Comparison of ENCODE assay signal across 9 mouse cellular contexts in the genomic region with DNA sequence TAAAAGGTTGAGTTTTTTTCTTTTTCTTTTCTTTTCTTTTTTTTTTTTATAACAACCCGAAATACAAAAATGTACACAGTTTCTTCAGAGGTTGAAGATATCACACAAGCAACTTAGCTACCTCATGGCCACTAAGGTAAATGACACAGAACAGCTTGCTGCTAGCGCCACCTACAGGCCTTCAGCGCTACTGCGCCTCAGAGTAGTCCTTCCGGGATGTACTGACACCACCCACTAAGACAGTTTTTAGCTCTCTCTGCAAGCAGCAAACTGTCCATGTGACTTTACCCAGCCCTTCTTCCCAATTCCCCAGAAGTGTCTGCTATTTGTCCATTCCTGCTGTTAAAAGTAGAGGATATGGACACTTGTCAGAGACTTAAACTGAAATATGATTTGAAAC.
DNase-seq lines count a peak whose midpoint lies in the region; ATAC-seq and TF ChIP-seq lines count a peak whose summit lies in the region.
"Had no signal": no experiment of that assay in that cellular context is flagged by ENCODE, and none has a peak within 500 bp of the region (broad histone marks: within the 10 kb centered on the region; RNA-seq: fewer than 3 reads in every experiment).

No protein-coding gene starts in this region.

- no peak overlapping the region for H3K9ac ChIP-seq in kidney, embryonic 14.5 days (ENCODE audit: low read depth, low read length)
- H3K9ac ChIP-seq in stomach, postnatal 0 days (ENCODE audit: low read length) = no peak overlapping the region
- H3K9ac ChIP-seq: liver, embryonic 15.5 days had no signal

- TF ChIP-seq POLR2A in cerebellum, adult 2 months (IDR thresholded peaks at IDR 0.05; ENCODE audit: borderline replicate concordance, insufficient read depth, low read length) = no peak
- TF ChIP-seq POLR2A in embryonic fibroblast, embryonic 13.5 days (IDR thresholded peaks at IDR 0.05; ENCODE audit: low read depth, low read length) = no peak

- 35% methylated on average over 5 of the region's 5 CpGs for WGBS in cerebellum, adult 2 months
- WGBS in kidney, embryonic 14.5 days = 28% methylated on average over 5 of the region's 5 CpGs
- WGBS in stomach, postnatal 0 days = 22% methylated on average over 5 of the region's 5 CpGs

- no peak for TF ChIP-seq EP300 in stomach, postnatal 0 days (optimal IDR thresholded peaks at IDR 0.05)

- no peak overlapping the region for H3K4me2 ChIP-seq in kidney, embryonic 14.5 days (replicated peaks; ENCODE audit: low read depth, low read length)
- H3K4me2 ChIP-seq in stomach, postnatal 0 days (replicated peaks; ENCODE audit: low read depth) = no peak overlapping the region
- H3K4me2 ChIP-seq: liver, embryonic 15.5 days had no signal

- no peaks in the 10 kb centered on the region for H3K9me3 ChIP-seq in kidney, embryonic 14.5 days (ENCODE audit: control insufficient read depth, low read length)
- no peaks in the 10 kb centered on the region for H3K9me3 ChIP-seq in stomach, postnatal 0 days (ENCODE audit: control insufficient read depth, low read length)
- H3K9me3 ChIP-seq: liver, embryonic 15.5 days had no signal

- H3K4me3 ChIP-seq in cerebellum, adult 2 months (replicated peaks; ENCODE audit: insufficient read depth, low read depth, low read length) = no peak overlapping the region
- no peak overlapping the region for H3K4me3 ChIP-seq in embryonic fibroblast, embryonic 13.5 days (ENCODE audit: insufficient read depth, low read length)
- H3K4me3 ChIP-seq in kidney, embryonic 14.5 days (ENCODE audit: low read length) = no peak overlapping the region
- no peak overlapping the region for H3K4me3 ChIP-seq in stomach, postnatal 0 days (ENCODE audit: low read depth, low read length)
- H3K4me3 ChIP-seq: liver, embryonic 15.5 days had no signal

- no peak for ATAC-seq in kidney, embryonic 14.5 days (ENCODE audit: low FRiP score, low TSS enrichment)
- no peak; the same call in 1 of the 2 replicates for ATAC-seq in stomach, postnatal 0 days (ENCODE audit: low FRiP score, low TSS enrichment)

- no peaks in the 10 kb centered on the region; the same call in 1 of the 2 replicates for H3K36me3 ChIP-seq in kidney, embryonic 14.5 days (ENCODE audit: control insufficient read depth, insufficient read depth, low read length)
- peaks cover 4% of the 10 kb centered on the region; the same call in 1 of the 2 replicates for H3K36me3 ChIP-seq in stomach, postnatal 0 days (ENCODE audit: control insufficient read depth, insufficient read depth, low read length)

- peak; percentile 59 to 65 for DNase-seq in cerebellum, adult 2 months
- no peak for DNase-seq in cerebellum, adult 11-12 months
- DNase-seq in 3134 (ENCODE audit: extremely low read depth, insufficient read length, low spot score) (peak; percentile 28), adipocyte (ENCODE audit: low spot score) (peak; percentile 83)
- peak; percentile 77 for DNase-seq in lung, postnatal 36 days
- DNase-seq in stomach, postnatal 0 days (ENCODE audit: low spot score) = peak; percentile 72

- H3K27ac ChIP-seq in cerebellum, adult 2 months (ENCODE audit: insufficient read depth, low read length) = no peak overlapping the region
- no peak overlapping the region for H3K27ac ChIP-seq in embryonic fibroblast, embryonic 13.5 days (ENCODE audit: insufficient read depth, low read length)
- H3K27ac ChIP-seq in kidney, embryonic 14.5 days (ENCODE audit: low read depth, low read length) = peak overlapping the region; percentile 73
- peak overlapping the region; percentile 70 for H3K27ac ChIP-seq in stomach, postnatal 0 days (replicated peaks)
- H3K27ac ChIP-seq: liver, embryonic 15.5 days had no signal

- peak; percentile 89 for TF ChIP-seq CTCF in cerebellum, adult 2 months (IDR thresholded peaks at IDR 0.05; ENCODE audit: borderline replicate concordance, insufficient read depth, low read depth, low read length)
- TF ChIP-seq CTCF in embryonic fibroblast, embryonic 13.5 days (IDR thresholded peaks at IDR 0.05; ENCODE audit: borderline replicate concordance, insufficient read depth, low read length) = peak; percentile 93
- TF ChIP-seq CTCF in stomach, postnatal 0 days (IDR thresholded peaks at IDR 0.05; ENCODE audit: low read depth) = peak; percentile 91

- H3K27me3 ChIP-seq in cerebellum, adult 2 months (ENCODE audit: control insufficient read depth, insufficient read depth, low read length) = no peaks in the 10 kb centered on the region
- H3K27me3 ChIP-seq in kidney, embryonic 14.5 days (ENCODE audit: control insufficient read depth, insufficient read depth, low read length) = no peaks in the 10 kb centered on the region
- H3K27me3 ChIP-seq in stomach, postnatal 0 days (ENCODE audit: control insufficient read depth, insufficient read depth, low read length) = no peaks in the 10 kb centered on the region
- H3K27me3 ChIP-seq: liver, embryonic 15.5 days had no signal

- H3K4me1 ChIP-seq in cerebellum, adult 2 months (ENCODE audit: control insufficient read depth, insufficient read depth, low read length) = peaks cover 3% of the 10 kb centered on the region
- H3K4me1 ChIP-seq in embryonic fibroblast, embryonic 13.5 days (ENCODE audit: control insufficient read depth, insufficient read depth, low read length) = no peaks in the 10 kb centered on the region
- no peaks in the 10 kb centered on the region for H3K4me1 ChIP-seq in kidney, embryonic 14.5 days (ENCODE audit: control insufficient read depth, insufficient read depth, low read length)
- H3K4me1 ChIP-seq in stomach, postnatal 0 days (replicated peaks; ENCODE audit: control insufficient read depth, insufficient read depth) = no peaks in the 10 kb centered on the region

Comparison
In these comparisons a context has a peak if more than half of its experiments do, and no peak if none do; other contexts are left out.
1. H3K27ac ChIP-seq: peak in kidney, embryonic 14.5 days (single experiment) and stomach, postnatal 0 days (single experiment); none in cerebellum, adult 2 months (single experiment) and embryonic fibroblast, embryonic 13.5 days (single experiment).
2. Peak in every context shown above with its lines, with median percentiles within 50 percentile points of each other: CTCF ChIP-seq.